Mouse (Mus musculus): ENCODE measurements around the gene Ankrd12.

The Ankrd12 gene

GRCm38 (mm10) chr17:66076934-66077333, at the start of gene Ankrd12:
Gene Ankrd12 (minus strand): TSS chr17:66077089.
- DNase-seq = peak; percentile 97

GRCm38 (mm10) chr17:66125211-66125610, 48.3 kb upstream of the Ankrd12 start:
- no peak for DNase-seq

DNA sequence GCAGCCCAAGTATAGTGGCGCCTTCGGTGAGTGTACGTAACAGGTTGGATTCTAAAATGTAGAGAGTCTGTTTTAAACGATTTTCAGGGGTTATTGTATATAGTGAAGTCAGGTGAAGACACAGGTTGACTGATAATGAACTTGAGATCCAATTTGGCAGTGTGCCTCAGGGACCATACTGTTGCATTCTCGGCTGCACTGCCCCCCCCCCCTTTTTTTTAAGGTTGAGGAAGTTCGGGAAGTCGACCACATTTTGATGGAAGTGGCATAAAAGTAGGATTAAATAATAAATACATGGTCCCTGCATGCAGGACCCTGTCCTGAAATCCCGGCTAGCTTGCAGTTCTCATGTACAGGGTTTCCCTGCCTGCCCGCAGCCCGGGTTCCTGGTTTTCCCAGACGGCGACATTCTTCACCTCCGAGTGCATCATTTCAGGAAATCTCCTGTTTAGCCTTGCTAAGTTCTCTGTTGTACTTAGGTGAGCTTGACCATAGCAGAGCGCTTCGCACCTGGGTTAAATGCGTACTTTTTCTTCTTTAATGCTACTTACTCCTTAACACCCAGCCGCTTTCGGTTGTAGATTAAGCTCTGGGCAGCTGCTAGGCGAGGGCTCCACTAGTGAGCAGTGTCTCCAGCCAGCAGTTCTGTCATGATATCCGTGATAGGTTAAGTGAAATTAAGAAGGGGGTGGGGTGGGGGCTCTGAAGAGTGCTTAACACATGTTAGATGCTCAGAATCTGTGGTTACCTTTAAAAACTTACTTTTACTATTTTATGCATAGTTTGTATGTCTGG, 47.1 kb upstream of the Ankrd12 start:
- no peak for DNase-seq

GRCm38 (mm10) chr17:66123066-66123815, 46.4 kb upstream of the Ankrd12 start, which contains the start of gene Ddx11:
Gene Ddx11 (plus strand): TSS chr17:66123520.
- DNase-seq = peak; percentile 87

GRCm38 (mm10) chr17:66120701-66121100, 43.8 kb upstream of the Ankrd12 start:
- DNase-seq = no peak

DNA sequence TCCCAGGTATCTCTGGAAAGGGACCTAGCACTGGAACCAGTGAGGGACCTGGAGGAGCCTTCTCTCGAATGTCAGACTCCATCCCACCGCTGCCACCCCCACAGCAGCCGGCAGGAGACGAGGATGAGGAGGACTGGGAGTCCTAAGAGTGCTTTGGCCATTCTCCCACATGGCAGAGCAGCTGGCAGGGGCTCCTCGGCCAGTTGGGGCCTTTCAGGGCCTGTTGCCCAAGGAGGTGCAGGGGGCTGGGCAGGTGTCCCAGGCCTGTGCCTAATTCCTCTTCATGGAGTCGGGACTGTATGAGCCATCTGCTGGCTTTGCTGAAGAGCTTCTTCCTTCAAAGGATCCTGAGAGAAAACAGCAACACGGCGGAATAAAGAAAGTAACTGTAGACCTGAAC, 42.1 kb upstream of the Ankrd12 start:
- no peak for DNase-seq

GRCm38 (mm10) chr17:66112166-66112565, 35.3 kb upstream of the Ankrd12 start:
- DNase-seq = no peak

DNA sequence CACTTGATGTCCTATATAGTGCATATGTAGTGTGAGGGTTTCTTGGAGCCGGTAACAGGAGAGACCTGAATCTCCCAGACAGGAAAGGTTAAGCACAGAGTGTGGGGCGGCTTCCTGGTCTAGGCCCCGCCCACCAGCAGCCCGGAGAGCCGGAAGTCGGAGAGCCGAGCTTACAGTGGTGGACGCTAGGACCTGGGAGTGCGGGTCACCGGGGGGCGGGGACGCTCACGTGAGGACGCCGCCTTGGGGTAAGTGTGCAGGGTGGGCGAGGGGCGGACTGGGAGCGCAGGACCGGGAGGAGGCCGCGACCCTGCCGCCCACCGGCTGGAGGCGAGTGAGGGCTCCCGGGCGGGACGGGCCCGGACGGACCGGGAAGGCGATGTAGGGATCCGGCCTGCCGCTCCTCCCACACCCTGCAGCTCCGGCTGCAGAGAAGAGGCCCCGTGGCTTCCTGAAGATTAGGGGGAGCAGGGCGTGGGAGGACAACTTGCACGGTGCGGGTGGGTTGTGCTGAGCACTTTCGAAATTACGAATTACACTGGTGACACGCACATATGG, 34.6 kb upstream of the Ankrd12 start, which contains the start of gene Washc1:
Washc1 (plus strand) TSS at position 144 of the 558 bp plus-strand sequence.
- peak; percentile 87 for DNase-seq

DNA sequence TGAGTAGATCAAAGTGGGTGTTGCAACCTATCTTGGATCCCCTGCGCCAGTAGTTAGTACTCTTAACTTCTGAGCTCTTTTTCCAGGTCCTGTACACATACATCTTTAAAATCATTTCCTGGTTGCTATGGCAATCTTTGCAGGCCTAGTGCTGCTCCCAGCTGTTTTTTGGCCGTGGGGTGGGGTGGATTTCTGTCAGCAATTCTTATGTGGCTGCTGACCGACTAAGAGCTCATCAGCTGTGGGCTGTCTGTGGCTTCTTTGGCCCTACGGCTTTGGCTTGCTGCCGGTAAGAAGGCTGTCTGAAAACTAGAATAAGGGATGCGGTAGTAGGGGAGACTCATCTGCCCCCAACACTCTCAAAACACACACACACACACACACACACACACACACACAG, 33.9 kb upstream of the Ankrd12 start:
- no peak for DNase-seq

DNA sequence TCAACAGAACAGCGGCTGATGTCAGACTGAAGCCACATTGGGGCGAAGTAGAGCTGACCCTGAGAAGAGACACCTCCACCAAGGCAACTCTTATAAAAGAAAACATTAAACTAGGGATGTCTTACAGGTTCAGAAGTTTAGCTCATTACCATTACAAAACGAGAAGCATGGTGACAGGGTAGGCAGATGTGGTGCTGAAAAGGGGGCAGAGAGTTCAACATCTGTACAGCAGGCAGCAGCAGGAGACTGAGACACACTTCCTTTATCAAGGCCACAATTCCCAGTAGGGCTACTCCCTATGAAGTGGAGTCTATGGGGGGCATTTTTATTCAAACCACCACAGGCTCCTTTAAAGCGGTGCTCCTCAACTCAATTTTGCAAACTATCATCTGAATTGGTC, 31.3 kb upstream of the Ankrd12 start:
- no peak for DNase-seq

DNA sequence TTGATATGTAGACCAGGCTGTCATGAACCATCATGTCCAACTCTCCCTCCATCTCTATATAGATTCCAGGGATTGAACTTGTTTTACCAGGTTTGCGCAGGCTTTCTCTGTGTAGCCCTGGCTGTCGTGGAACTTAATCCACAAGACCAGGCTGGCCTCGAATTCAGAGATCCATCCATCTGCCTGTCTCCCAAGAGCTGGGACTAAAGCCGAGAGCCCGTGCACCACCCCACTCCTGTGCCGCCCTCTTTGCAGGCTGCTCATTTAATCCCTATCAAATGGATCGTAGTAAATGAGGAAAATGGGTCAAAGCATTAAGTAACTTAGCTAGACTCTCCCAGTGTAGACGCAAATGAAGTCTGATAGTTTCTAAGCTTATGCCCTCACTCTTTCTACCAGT, 30.6 kb upstream of the Ankrd12 start:
- no peak for DNase-seq

- peak; percentile 19 for DNase-seq
These were observed 29.8 kb upstream of the Ankrd12 start for GRCm38 (mm10) chr17:66106601-66107267.

- DNase-seq = no peak
These were observed 27.2 kb upstream of the Ankrd12 start for GRCm38 (mm10) chr17:66104076-66104475.

- peak; percentile 90 for DNase-seq
These were observed 24.8 kb upstream of the Ankrd12 start, which contains the start of gene Ndufv2 for GRCm38 (mm10) chr17:66101380-66102330. Gene Ndufv2 (minus strand): TSS chr17:66101559.

- DNase-seq = peak; percentile 36
These were observed 23.9 kb upstream of the Ankrd12 start for GRCm38 (mm10) chr17:66100566-66101379.

- no peak for DNase-seq
These were observed 15.8 kb upstream of the Ankrd12 start for GRCm38 (mm10) chr17:66092664-66093063.

- no peak for DNase-seq
These were observed 15.2 kb upstream of the Ankrd12 start for GRCm38 (mm10) chr17:66092065-66092464.

DNA sequence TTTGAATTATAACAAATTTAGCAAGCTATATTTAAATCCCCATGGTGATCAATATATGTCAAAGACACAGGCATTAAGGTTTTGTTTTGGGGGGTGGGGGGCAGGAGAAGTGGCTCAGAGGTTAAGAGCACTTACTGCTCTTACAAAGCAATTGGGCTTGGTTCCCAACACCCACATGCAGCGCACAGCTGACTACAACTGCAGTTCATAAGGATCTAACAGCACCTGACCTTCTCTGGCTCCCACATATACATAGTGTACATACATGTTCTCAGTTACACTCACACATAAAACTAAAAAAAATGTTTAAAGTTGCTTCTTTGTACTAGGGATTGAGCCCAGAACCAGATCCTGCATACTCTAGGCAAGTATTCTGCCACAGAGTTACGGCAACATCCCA, 14.5 kb upstream of the Ankrd12 start:
- no peak for DNase-seq

- DNase-seq = no peak
These were observed 13.4 kb upstream of the Ankrd12 start for GRCm38 (mm10) chr17:66090251-66090650.

- DNase-seq = no peak
These were observed 8.1 kb upstream of the Ankrd12 start for GRCm38 (mm10) chr17:66085038-66085437.

- no peak for DNase-seq
These were observed 7.6 kb upstream of the Ankrd12 start for GRCm38 (mm10) chr17:66084486-66084885.

All from kidney, adult 11 months (tissue).